Mouse (Mus musculus): ENCODE data around the gene Epha1.

The Epha1 gene

GRCm38 (mm10) chr6:42324482-42325267 is 48.4 kb downstream of the Epha1 start, which contains the start of gene Fam131b:
Gene Fam131b (minus strand): TSS chr6:42324643.
- DNase-seq (ENCODE audit: low spot score in 2 of 2), result peak in 1 of 2 experiments; percentile 7

- no peak for DNase-seq (ENCODE audit: low spot score in 2 of 2)
Measured at GRCm38 (mm10) chr6:42324067-42324481, 49.0 kb downstream of the Epha1 start.

- no peak for DNase-seq (ENCODE audit: low spot score in 2 of 2)
Measured at GRCm38 (mm10) chr6:42323371-42324066, 49.5 kb downstream of the Epha1 start.

GRCm38 (mm10) chr6:42318293-42318692 is 54.8 kb downstream of the Epha1 start:
- no peak for DNase-seq (ENCODE audit: low spot score in 2 of 2)

GRCm38 (mm10) chr6:42310427-42311053 is 62.5 kb downstream of the Epha1 start:
- DNase-seq (ENCODE audit: low spot score in 2 of 2), result no peak

- no peak for DNase-seq (ENCODE audit: low spot score in 2 of 2)
Measured at GRCm38 (mm10) chr6:42309816-42310378, 63.2 kb downstream of the Epha1 start.

All from natural killer cell, adult 2 months (primary cell).